Mouse (Mus musculus): ENCODE results near the gene Gja6. TPM values are rescaled to one million over a fixed set of nuclear protein-coding genes. Genes with fewer than 3 reads are reported as not detected.

Gja6 gene
- polyA plus RNA-seq, 1 experiment from 2014 or later = 0.24 TPM

GRCm38 (mm10) chrX:160866576-160866975, 40.3 kb downstream of the Gja6 start:
- 85% methylated on average over 4 of the region's 4 CpGs for WGBS
- Histone ChIP-seq H3K27me3 (peaks cover 30% of the 10 kb centered on the region), H3K4me3 (replicated peaks) (no peak overlapping the region), H3K9me3 (no peaks in the 10 kb centered on the region), H3K9ac (no peak overlapping the region), H3K27ac (no peak overlapping the region), H3K4me2 (no peak overlapping the region), H3K36me3 (replicated peaks) (no peaks in the 10 kb centered on the region), H3K4me1 (no peaks in the 10 kb centered on the region)
- no peak for ATAC-seq (ENCODE audit: low FRiP score)

- H3K4me3 ChIP-seq (replicated peaks) = no peak overlapping the region
- no peak overlapping the region for H3K27ac ChIP-seq
- H3K27me3 ChIP-seq = peaks cover 30% of the 10 kb centered on the region
- ATAC-seq (ENCODE audit: low FRiP score) = peak; percentile 55; the same call in 1 of the 2 replicates
- H3K36me3 ChIP-seq (replicated peaks) = no peaks in the 10 kb centered on the region
- no peaks in the 10 kb centered on the region for H3K9me3 ChIP-seq
- H3K4me2 ChIP-seq = no peak overlapping the region
- 40% methylated on average over 4 of the region's 4 CpGs for WGBS
- no peaks in the 10 kb centered on the region for H3K4me1 ChIP-seq
- H3K9ac ChIP-seq = no peak overlapping the region
Measured at GRCm38 (mm10) chrX:160865022-160865421, 41.8 kb downstream of the Gja6 start.

GRCm38 (mm10) chrX:160863689-160864383, 43.0 kb downstream of the Gja6 start:
- no peaks in the 10 kb centered on the region for H3K9me3 ChIP-seq
- H3K27ac ChIP-seq = no peak overlapping the region
- peaks cover 30% of the 10 kb centered on the region for H3K27me3 ChIP-seq
- H3K4me3 ChIP-seq (replicated peaks) = no peak overlapping the region
- H3K9ac ChIP-seq = no peak overlapping the region
- 74% methylated on average over 4 of the region's 4 CpGs for WGBS
- H3K4me1 ChIP-seq = no peaks in the 10 kb centered on the region
- no peak overlapping the region for H3K4me2 ChIP-seq
- no peak for ATAC-seq (ENCODE audit: low FRiP score)
- H3K36me3 ChIP-seq (replicated peaks) = no peaks in the 10 kb centered on the region

Other genes with a start within 250 kb of the Gja6 start
- 0.64 and 0.66 TPM in 2 replicates for gene Ppef1, start 171.3 kb downstream of the Gja6 start, polyA plus RNA-seq (2016; fragmentation: Nextera tagmentation; extraction: Ambion mirVana)
- gene Rs1, start 139.0 kb downstream of the Gja6 start, polyA plus RNA-seq (2016; fragmentation: Nextera tagmentation; extraction: Ambion mirVana) = 0.09 and 0.10 TPM in 2 replicates
- gene Cdkl5, start 87.7 kb upstream of the Gja6 start, polyA plus RNA-seq (2016; fragmentation: Nextera tagmentation; extraction: Ambion mirVana) = 4.0 and 4.5 TPM in 2 replicates
- 4.1 and 4.2 TPM in 2 replicates for gene Scml2, start 210.1 kb upstream of the Gja6 start, polyA plus RNA-seq (2016; fragmentation: Nextera tagmentation; extraction: Ambion mirVana)